Mouse (Mus musculus) cerebral cortex, adult 2 months (tissue): ENCODE results near the gene Prom2.

Experiments used
- WGBS: fragments of 180-500 bp; shearing (Covaris S2); methylation state at CpG from one replicate; pipeline ENCODE4 v1.1.7; 2018; 5-methylcytosine and 5-hydroxymethylcytosine counted together

Gene Prom2

GRCm38 (mm10) chr2:127483001-127483400 is 58.3 kb downstream of the Prom2 start:
- WGBS, result 2% methylated on average over 21 of the region's 21 CpGs

- WGBS, result 3% methylated on average over 21 of the region's 21 CpGs
These were observed 58.7 kb downstream of the Prom2 start for GRCm38 (mm10) chr2:127482533-127482911.

GRCm38 (mm10) chr2:127481841-127482532 is 59.3 kb downstream of the Prom2 start:
- 23% methylated on average over 57 of the region's 59 CpGs for WGBS

GRCm38 (mm10) chr2:127479763-127480162 is 61.5 kb downstream of the Prom2 start:
- 57% methylated on average over 10 of the region's 10 CpGs for WGBS

- WGBS, result 47% methylated on average over 4 of the region's 4 CpGs
These were observed 62.1 kb downstream of the Prom2 start for GRCm38 (mm10) chr2:127479210-127479609.
